Mouse (Mus musculus): Measurements from ENCODE around the gene Plcb3. TPM values are rescaled to one million over a fixed set of nuclear protein-coding genes. Genes with fewer than 3 reads are reported as not detected.

Plcb3 gene
- polyA plus RNA-seq, 1 experiment from 2014 or later, result 14.8 TPM

DNA sequence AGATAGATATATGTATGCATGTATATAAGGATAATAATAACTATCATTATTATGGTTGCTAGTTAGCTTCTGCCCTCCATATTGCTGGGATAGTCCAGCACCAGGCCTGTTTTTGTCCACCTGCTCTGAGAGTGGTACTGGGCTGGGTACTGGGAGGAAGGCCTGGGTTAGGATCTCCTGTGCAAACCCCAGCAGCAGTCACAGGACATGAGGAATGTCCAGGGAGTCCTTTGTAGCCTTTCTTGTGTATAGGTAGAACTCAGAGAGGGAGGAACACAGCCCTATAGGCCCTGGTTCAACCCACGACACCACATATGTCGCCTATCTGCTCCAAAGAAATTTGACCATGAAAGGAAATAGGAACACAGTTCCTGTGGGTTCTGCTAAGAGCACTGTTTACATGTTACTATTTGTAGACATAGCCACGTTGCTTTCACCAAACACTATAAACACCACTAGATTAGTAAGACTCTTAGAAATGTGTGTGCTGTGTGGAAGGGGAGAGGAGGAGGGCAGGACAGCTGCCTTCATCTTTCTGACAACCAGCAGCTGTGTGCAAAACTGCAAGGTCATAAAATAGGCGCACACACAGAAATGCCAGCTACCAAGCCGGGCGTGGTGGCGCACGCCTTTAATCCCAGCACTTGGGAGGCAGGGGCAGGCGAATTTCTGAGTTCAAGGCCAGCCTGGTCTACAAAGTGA, 30.8 kb upstream of the Plcb3 start:
- Histone ChIP-seq H3K27me3 (ENCODE audit: control insufficient read depth, insufficient read depth, low read length) (no peaks in the 10 kb centered on the region), H3K9ac (ENCODE audit: low read depth, low read length) (no peak overlapping the region), H3K9me3 (ENCODE audit: control insufficient read depth, low read length) (no peaks in the 10 kb centered on the region), H3K36me3 (ENCODE audit: control insufficient read depth, insufficient read depth, low read length) (no peaks in the 10 kb centered on the region), H3K27ac (ENCODE audit: low read depth, low read length) (no peak overlapping the region), H3K4me3 (ENCODE audit: low read depth, low read length) (no peak overlapping the region), H3K4me2 (replicated peaks; ENCODE audit: low read depth, low read length) (no peak overlapping the region), H3K4me1 (replicated peaks; ENCODE audit: control insufficient read depth, insufficient read depth, low read length) (no peaks in the 10 kb centered on the region)
- no peak for DNase-seq (ENCODE audit: low spot score)
- 89% methylated on average over 8 of the region's 9 CpGs for WGBS
- no peak for ATAC-seq (ENCODE audit: low FRiP score)

DNA sequence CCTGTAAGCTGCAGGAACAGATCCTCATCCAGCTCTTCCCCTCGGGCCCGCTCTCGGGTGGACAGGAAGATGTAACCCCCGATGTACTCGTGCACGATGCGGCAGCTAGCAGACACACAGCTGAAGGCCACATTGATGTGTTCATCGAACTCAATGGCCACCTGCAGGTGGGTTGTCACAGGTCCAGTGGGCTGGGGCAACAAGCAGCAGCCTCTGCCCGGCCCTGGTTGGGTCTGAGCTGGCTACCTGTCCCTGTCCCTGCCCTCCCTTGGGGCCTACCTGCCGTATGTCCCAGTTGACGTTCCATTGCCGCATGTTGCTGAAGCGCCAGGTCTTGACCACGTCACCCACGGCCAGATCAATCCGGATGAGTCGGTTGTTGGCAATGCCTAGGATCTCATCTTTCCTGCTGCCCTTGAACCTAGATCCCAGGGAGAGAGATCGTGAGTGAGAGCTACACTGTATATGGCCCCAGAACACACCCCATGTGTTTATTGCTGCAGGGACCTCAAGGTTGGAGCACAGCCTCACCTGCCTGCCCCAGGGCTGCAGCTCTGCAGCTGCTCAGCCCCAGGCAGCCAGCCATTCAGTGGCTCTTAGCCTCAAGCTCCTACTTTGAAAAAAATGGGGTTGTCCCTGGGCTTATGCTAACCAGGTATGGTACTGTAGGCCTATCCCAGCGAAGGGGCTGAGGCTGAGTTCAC, 23.2 kb upstream of the Plcb3 start:
- Histone ChIP-seq H3K36me3 (ENCODE audit: control insufficient read depth, insufficient read depth, low read length) (0 out of 2 replicates have a peak, but pooled peaks cover 4% of the 10 kb centered on the region), H3K27ac (ENCODE audit: low read depth, low read length) (no peak overlapping the region), H3K9ac (ENCODE audit: low read depth, low read length) (no peak overlapping the region), H3K27me3 (ENCODE audit: control insufficient read depth, insufficient read depth, low read length) (no peaks in the 10 kb centered on the region), H3K4me1 (replicated peaks; ENCODE audit: control insufficient read depth, insufficient read depth, low read length) (peaks cover 7% of the 10 kb centered on the region; the same call in 1 of the 2 replicates), H3K9me3 (ENCODE audit: control insufficient read depth, low read length) (no peaks in the 10 kb centered on the region), H3K4me3 (ENCODE audit: low read depth, low read length) (no peak overlapping the region), H3K4me2 (replicated peaks; ENCODE audit: low read depth, low read length) (no peak overlapping the region)
- WGBS, result 93% methylated on average over 19 of the region's 19 CpGs
- DNase-seq (ENCODE audit: low spot score) (no peak), ATAC-seq (ENCODE audit: low FRiP score) (no peak)

DNA sequence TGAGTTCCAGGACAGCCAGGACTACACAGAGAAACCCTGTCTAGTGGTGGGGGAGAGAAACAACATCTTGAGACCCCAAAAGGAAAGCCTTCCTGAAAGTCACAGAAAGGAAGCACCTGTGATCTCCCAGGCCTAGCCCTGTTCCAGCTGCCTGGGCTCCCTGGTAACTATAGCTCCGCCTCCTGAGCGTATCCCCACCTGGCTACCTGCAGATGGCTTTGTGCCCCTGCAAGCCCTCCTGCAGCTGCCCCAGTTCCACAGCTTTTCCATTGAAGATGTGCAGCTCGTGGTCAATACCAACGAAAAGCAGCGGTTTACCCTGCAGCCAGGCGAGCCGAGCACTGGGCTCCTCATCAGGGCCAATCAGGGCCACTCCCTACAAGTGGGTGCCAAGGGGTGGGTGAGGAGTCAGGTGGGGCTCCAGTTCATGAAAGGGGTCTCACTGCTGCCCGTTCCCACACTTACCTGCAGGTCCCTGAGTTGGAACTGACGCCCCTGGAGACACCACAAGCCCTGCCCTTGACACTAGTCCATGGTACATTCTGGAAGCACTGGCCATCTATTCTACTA, 21.5 kb upstream of the Plcb3 start:
- H3K4me1 ChIP-seq (replicated peaks; ENCODE audit: control insufficient read depth, insufficient read depth, low read length), result peaks cover 10% of the 10 kb centered on the region; the same call in 1 of the 2 replicates
- no peak for DNase-seq (ENCODE audit: low spot score)
- H3K36me3 ChIP-seq (ENCODE audit: control insufficient read depth, insufficient read depth, low read length), result 0 out of 2 replicates have a peak, but pooled peaks cover 4% of the 10 kb centered on the region
- H3K4me2 ChIP-seq (replicated peaks; ENCODE audit: low read depth, low read length), result no peak overlapping the region
- H3K27me3 ChIP-seq (ENCODE audit: control insufficient read depth, insufficient read depth, low read length), result no peaks in the 10 kb centered on the region
- H3K4me3 ChIP-seq (ENCODE audit: low read depth, low read length), result no peak overlapping the region
- no peak overlapping the region for H3K27ac ChIP-seq (ENCODE audit: low read depth, low read length)
- H3K9ac ChIP-seq (ENCODE audit: low read depth, low read length), result no peak overlapping the region
- ATAC-seq (ENCODE audit: low FRiP score), result no peak
- no peaks in the 10 kb centered on the region for H3K9me3 ChIP-seq (ENCODE audit: control insufficient read depth, low read length)
- 84% methylated on average over 9 of the region's 9 CpGs for WGBS

DNA sequence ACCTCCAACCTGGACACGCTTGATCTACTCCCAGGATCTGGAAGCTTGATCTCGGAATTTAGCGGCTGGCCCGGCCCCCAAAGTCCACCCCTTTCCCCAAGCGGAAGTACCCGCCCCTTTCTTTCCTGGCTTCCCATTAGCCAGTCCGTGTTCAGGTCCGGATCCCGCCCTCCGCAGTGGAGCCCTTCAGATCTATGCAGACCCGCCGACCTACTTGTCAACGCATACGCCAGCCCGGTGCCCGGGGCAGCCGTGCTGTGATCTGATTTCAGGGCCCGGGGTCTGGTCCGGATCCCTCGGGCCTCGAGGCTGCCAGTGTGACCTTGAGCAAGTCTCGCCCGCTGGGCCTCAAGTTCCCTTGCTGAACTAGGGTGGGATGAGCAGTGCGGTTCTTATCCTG, 19.7 kb upstream of the Plcb3 start, which contains the start of the genes Nudt22 and Trpt1:
Nudt22 (minus strand) TSS at position 112 of the 400 bp plus-strand sequence.
Trpt1 (plus strand) TSS at position 126 of the 400 bp plus-strand sequence.
- peak within 1 kb of the TSS; percentile 52 for H3K4me3 ChIP-seq (ENCODE audit: low read depth, low read length)
- H3K9me3 ChIP-seq (ENCODE audit: control insufficient read depth, low read length), result no peaks in the 10 kb centered on the region
- peak; percentile 72 for ATAC-seq (ENCODE audit: low FRiP score)
- 0 out of 2 replicates have a peak, but pooled peaks cover 4% of the 10 kb centered on the region for H3K36me3 ChIP-seq (ENCODE audit: control insufficient read depth, insufficient read depth, low read length)
- peak within 1 kb of the TSS; percentile 78 for H3K4me2 ChIP-seq (replicated peaks; ENCODE audit: low read depth, low read length)
- peaks cover 10% of the 10 kb centered on the region for H3K4me1 ChIP-seq (replicated peaks; ENCODE audit: control insufficient read depth, insufficient read depth, low read length)
- no peaks in the 10 kb centered on the region for H3K27me3 ChIP-seq (ENCODE audit: control insufficient read depth, insufficient read depth, low read length)
- 1% methylated on average over 24 of the region's 24 CpGs for WGBS
- H3K9ac ChIP-seq (ENCODE audit: low read depth, low read length), result peak within 1 kb of the TSS; percentile 71
- peak; percentile 87 for DNase-seq (ENCODE audit: low spot score)
- H3K27ac ChIP-seq (ENCODE audit: low read depth, low read length), result 0 out of 2 replicates have a peak within 1 kb of the TSS, but pooled peaks have one; percentile 45

DNA sequence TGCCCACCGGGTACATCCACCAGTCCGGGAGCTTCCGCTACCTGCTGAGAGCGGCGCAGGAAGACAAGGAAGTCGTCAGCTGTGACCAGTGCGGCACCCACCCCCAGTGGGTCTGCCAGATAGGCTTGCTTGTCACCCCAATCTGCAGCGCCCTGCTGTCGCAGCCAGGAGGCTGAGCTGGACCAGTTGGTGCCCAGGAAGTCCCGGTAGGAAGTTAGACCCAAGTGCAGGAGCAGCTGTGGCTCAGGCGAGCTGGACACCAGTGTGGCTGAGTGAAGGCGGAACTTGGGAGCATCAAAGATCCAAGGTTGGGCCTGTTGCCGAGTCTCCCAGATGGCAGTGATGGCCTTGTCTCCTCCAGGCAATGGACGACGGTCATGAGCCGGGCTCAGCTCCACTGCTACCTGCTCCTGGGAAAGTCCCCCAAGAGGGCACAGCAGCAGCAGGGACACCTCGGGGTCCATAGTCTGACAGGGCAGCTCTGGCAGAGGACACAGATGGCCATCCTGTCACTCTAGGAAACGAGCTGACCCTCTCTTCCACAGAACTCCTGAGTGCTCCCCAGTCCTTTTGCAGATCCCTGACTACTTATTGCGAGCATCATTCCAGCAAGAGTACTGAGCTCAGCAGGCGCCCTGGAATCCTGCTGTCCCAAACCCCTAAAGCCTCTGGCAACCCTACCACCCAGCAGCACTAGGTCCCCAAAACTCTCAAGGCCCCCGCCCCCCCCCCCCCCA, 19.2 kb upstream of the Plcb3 start:
- WGBS, result 49% methylated on average over 21 of the region's 21 CpGs
- no peak for ATAC-seq (ENCODE audit: low FRiP score)
- peak overlapping the region; percentile 78 for H3K4me2 ChIP-seq (replicated peaks; ENCODE audit: low read depth, low read length)
- DNase-seq (ENCODE audit: low spot score), result no peak
- H3K9me3 ChIP-seq (ENCODE audit: control insufficient read depth, low read length), result no peaks in the 10 kb centered on the region
- H3K9ac ChIP-seq (ENCODE audit: low read depth, low read length), result peak overlapping the region; percentile 61
- peaks cover 10% of the 10 kb centered on the region for H3K4me1 ChIP-seq (replicated peaks; ENCODE audit: control insufficient read depth, insufficient read depth, low read length)
- 0 out of 2 replicates have a peak, but pooled peaks cover 4% of the 10 kb centered on the region for H3K36me3 ChIP-seq (ENCODE audit: control insufficient read depth, insufficient read depth, low read length)
- peak overlapping the region; percentile 52 for H3K4me3 ChIP-seq (ENCODE audit: low read depth, low read length)
- no peaks in the 10 kb centered on the region for H3K27me3 ChIP-seq (ENCODE audit: control insufficient read depth, insufficient read depth, low read length)
- H3K27ac ChIP-seq (ENCODE audit: low read depth, low read length), result no peak overlapping the region

DNA sequence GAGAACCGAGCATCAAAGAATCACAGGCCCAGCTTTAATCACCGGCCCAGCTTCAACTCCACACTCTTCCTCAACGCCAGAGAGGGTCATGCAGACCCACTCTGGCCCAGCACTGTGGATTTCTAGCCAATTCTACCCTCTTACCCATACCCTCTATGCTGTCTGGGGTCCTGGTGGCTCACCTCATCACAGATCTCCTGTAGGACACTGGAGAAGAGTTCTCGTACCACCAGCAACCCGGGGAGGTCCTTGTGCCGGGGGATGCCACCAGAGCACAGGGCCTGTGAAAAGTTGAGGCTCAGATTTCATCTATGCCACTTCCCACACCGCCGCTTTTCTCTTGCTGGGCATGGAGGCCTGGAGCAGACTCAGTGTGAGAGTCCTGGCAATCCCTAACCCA, 18.2 kb upstream of the Plcb3 start:
- no peak overlapping the region for H3K27ac ChIP-seq (ENCODE audit: low read depth, low read length)
- no peak for ATAC-seq (ENCODE audit: low FRiP score)
- DNase-seq (ENCODE audit: low spot score), result no peak
- H3K4me1 ChIP-seq (replicated peaks; ENCODE audit: control insufficient read depth, insufficient read depth, low read length), result peaks cover 10% of the 10 kb centered on the region
- 86% methylated on average over 8 of the region's 8 CpGs for WGBS
- no peak overlapping the region for H3K9ac ChIP-seq (ENCODE audit: low read depth, low read length)
- H3K27me3 ChIP-seq (ENCODE audit: control insufficient read depth, insufficient read depth, low read length), result no peaks in the 10 kb centered on the region
- 0 out of 2 replicates have a peak, but pooled peaks cover 1% of the 10 kb centered on the region for H3K36me3 ChIP-seq (ENCODE audit: control insufficient read depth, insufficient read depth, low read length)
- H3K4me3 ChIP-seq (ENCODE audit: low read depth, low read length), result no peak overlapping the region
- 0 out of 2 replicates have a peak overlapping the region, but pooled peaks have one; percentile 78 for H3K4me2 ChIP-seq (replicated peaks; ENCODE audit: low read depth, low read length)
- H3K9me3 ChIP-seq (ENCODE audit: control insufficient read depth, low read length), result no peaks in the 10 kb centered on the region

- 89% methylated on average over 8 of the region's 8 CpGs for WGBS
- Histone ChIP-seq H3K36me3 (ENCODE audit: control insufficient read depth, insufficient read depth, low read length) (no peaks in the 10 kb centered on the region), H3K27me3 (ENCODE audit: control insufficient read depth, insufficient read depth, low read length) (no peaks in the 10 kb centered on the region), H3K4me1 (replicated peaks; ENCODE audit: control insufficient read depth, insufficient read depth, low read length) (peaks cover 10% of the 10 kb centered on the region), H3K27ac (ENCODE audit: low read depth, low read length) (no peak overlapping the region), H3K4me3 (ENCODE audit: low read depth, low read length) (no peak overlapping the region), H3K4me2 (replicated peaks; ENCODE audit: low read depth, low read length) (no peak overlapping the region), H3K9ac (ENCODE audit: low read depth, low read length) (no peak overlapping the region), H3K9me3 (ENCODE audit: control insufficient read depth, low read length) (no peaks in the 10 kb centered on the region)
- no peak for ATAC-seq (ENCODE audit: low FRiP score)
- DNase-seq (ENCODE audit: low spot score), result no peak
These were observed 17.7 kb upstream of the Plcb3 start for GRCm38 (mm10) chr19:6994002-6994401.

GRCm38 (mm10) chr19:6993011-6993770, 16.9 kb upstream of the Plcb3 start:
- Histone ChIP-seq H3K4me2 (replicated peaks; ENCODE audit: low read depth, low read length) (peak overlapping the region; percentile 84), H3K4me3 (ENCODE audit: low read depth, low read length) (peak overlapping the region; percentile 43), H3K9me3 (ENCODE audit: control insufficient read depth, low read length) (no peaks in the 10 kb centered on the region), H3K4me1 (replicated peaks; ENCODE audit: control insufficient read depth, insufficient read depth, low read length) (peaks cover 10% of the 10 kb centered on the region), H3K27ac (ENCODE audit: low read depth, low read length) (peak overlapping the region; percentile 73), H3K36me3 (ENCODE audit: control insufficient read depth, insufficient read depth, low read length) (no peaks in the 10 kb centered on the region), H3K27me3 (ENCODE audit: control insufficient read depth, insufficient read depth, low read length) (no peaks in the 10 kb centered on the region), H3K9ac (ENCODE audit: low read depth, low read length) (peak overlapping the region; percentile 58)
- WGBS, result 63% methylated on average over 14 of the region's 14 CpGs
- ATAC-seq (ENCODE audit: low FRiP score) (no peak), DNase-seq (ENCODE audit: low spot score) (no peak)
